ENCODE assay signal across 14 mouse cellular contexts in the genomic region with DNA sequence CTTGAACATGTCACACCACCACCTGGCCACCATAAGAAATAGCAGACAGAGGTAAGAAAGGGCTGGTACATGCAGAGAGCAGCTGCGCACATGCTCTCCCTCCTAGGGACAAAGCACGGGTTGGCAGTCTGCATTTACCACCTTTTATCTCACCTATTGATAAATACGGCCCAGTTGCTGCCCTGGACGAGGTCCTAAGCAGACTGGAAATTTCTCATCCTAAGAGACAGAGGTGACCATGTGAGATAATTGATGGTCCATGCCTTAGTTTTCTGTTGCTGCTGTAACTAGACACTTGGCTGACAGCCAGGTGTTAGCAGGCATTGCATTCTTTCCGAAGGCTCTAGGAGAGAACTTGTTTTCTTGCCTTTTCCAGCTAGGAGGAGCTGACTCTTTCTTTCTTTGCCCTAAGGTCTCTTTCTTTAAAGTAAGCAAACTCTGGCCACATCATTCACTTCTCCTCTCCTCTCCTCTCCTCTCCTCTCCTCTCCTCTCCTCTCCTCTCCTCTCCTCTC.
DNase-seq lines count a peak whose midpoint lies in the region; ATAC-seq and TF ChIP-seq lines count a peak whose summit lies in the region.
"Had no signal": no experiment of that assay in that cellular context is flagged by ENCODE, and none has a peak within 500 bp of the region (broad histone marks: within the 10 kb centered on the region; RNA-seq: fewer than 3 reads in every experiment).

No protein-coding gene starts in this region.

- no peak overlapping the region for H3K4me2 ChIP-seq in hindbrain, postnatal 0 days (ENCODE audit: low read depth, low read length)
- H3K4me2 ChIP-seq in hindbrain, embryonic 12.5 days (replicated peaks), result no peak overlapping the region
- H3K4me2 ChIP-seq in liver, embryonic 11.5 days, result no peak overlapping the region
- H3K4me2 ChIP-seq: embryonic facial prominence, embryonic 12.5 days; liver, embryonic 12.5 days; midbrain, embryonic 12.5 days had no signal

- no peak overlapping the region for H3K4me3 ChIP-seq in hindbrain, postnatal 0 days (ENCODE audit: low read length)
- no peak overlapping the region for H3K4me3 ChIP-seq in hindbrain, embryonic 12.5 days
- H3K4me3 ChIP-seq in liver, embryonic 11.5 days (ENCODE audit: low read depth, low read length), result no peak overlapping the region
- H3K4me3 ChIP-seq: embryonic facial prominence, embryonic 12.5 days; heart, adult 2 months; liver, embryonic 12.5 days; midbrain, embryonic 12.5 days had no signal

- WGBS in hindbrain, postnatal 0 days, result 30% methylated on average over 5 of the region's 5 CpGs
- WGBS in hindbrain, embryonic 12.5 days, result 58% methylated on average over 5 of the region's 5 CpGs
- 52% methylated on average over 5 of the region's 5 CpGs for WGBS in liver, embryonic 11.5 days

- peak; percentile 32; the same call in 1 of the 2 replicates for TF ChIP-seq CTCF in hindbrain, postnatal 0 days (IDR thresholded peaks at IDR 0.05; ENCODE audit: low read depth)

- ATAC-seq in hindbrain, postnatal 0 days, result no peak
- no peak for ATAC-seq in hindbrain, embryonic 12.5 days (ENCODE audit: low FRiP score)
- ATAC-seq in liver, embryonic 11.5 days (replicated peaks; ENCODE audit: low FRiP score), result no peak
- ATAC-seq: hindbrain, embryonic 16.5 days; liver, embryonic 12.5 days had no signal

- H3K27ac ChIP-seq in hindbrain, postnatal 0 days, result no peak overlapping the region
- H3K27ac ChIP-seq in hindbrain, embryonic 12.5 days, result no peak overlapping the region
- H3K27ac ChIP-seq in liver, embryonic 11.5 days (ENCODE audit: low read depth, low read length), result no peak overlapping the region
- H3K27ac ChIP-seq: embryonic facial prominence, embryonic 12.5 days; heart, adult 2 months; liver, embryonic 12.5 days; midbrain, embryonic 12.5 days had no signal

- H3K9ac ChIP-seq in hindbrain, postnatal 0 days (replicated peaks; ENCODE audit: low read length), result no peak overlapping the region
- no peak overlapping the region for H3K9ac ChIP-seq in hindbrain, embryonic 12.5 days
- no peak overlapping the region for H3K9ac ChIP-seq in liver, embryonic 11.5 days (ENCODE audit: low read depth, low read length)
- H3K9ac ChIP-seq: embryonic facial prominence, embryonic 12.5 days; liver, embryonic 12.5 days; midbrain, embryonic 12.5 days had no signal

- no peaks in the 10 kb centered on the region for H3K9me3 ChIP-seq in hindbrain, postnatal 0 days (ENCODE audit: low read length)
- no peaks in the 10 kb centered on the region for H3K9me3 ChIP-seq in hindbrain, embryonic 12.5 days (replicated peaks)
- no peaks in the 10 kb centered on the region; the same call in 1 of the 2 replicates for H3K9me3 ChIP-seq in liver, embryonic 11.5 days (ENCODE audit: control insufficient read depth, low read length)
- H3K9me3 ChIP-seq: embryonic facial prominence, embryonic 12.5 days; midbrain, embryonic 12.5 days had no signal

- peaks cover 3% of the 10 kb centered on the region; the same call in 1 of the 2 replicates for H3K4me1 ChIP-seq in hindbrain, postnatal 0 days (ENCODE audit: insufficient read depth, low read length)
- H3K4me1 ChIP-seq in hindbrain, embryonic 12.5 days, result 0 out of 2 replicates have a peak, but pooled peaks cover 2% of the 10 kb centered on the region
- H3K4me1 ChIP-seq in liver, embryonic 11.5 days (replicated peaks; ENCODE audit: control insufficient read depth, insufficient read depth, low read length), result no peaks in the 10 kb centered on the region
- H3K4me1 ChIP-seq: embryonic facial prominence, embryonic 12.5 days; liver, embryonic 12.5 days had no signal

- DNase-seq in cerebellum, postnatal 14 days, result peak; percentile 13 to 22
- no peak for DNase-seq in cerebellum, adult 11-12 months
- DNase-seq in hindbrain, postnatal 0 days (ENCODE audit: low spot score), result peak; percentile 63
- peak; percentile 26 for DNase-seq in retina, embryonic 14.5 days (ENCODE audit: low spot score)
- DNase-seq in retina, postnatal 1 day, result no peak
- DNase-seq in mesoderm, embryonic 11.5 days (ENCODE audit: low read depth, low spot score), result peak; percentile 44
- no peak for DNase-seq in liver, embryonic 11.5 days (ENCODE audit: low spot score)
- DNase-seq: heart, adult 2 months had no signal

- H3K36me3 ChIP-seq in hindbrain, postnatal 0 days (ENCODE audit: insufficient read depth, low read length), result no peaks in the 10 kb centered on the region
- H3K36me3 ChIP-seq in hindbrain, embryonic 12.5 days, result no peaks in the 10 kb centered on the region
- no peaks in the 10 kb centered on the region for H3K36me3 ChIP-seq in liver, embryonic 11.5 days (ENCODE audit: control insufficient read depth, insufficient read depth, low read length)
- H3K36me3 ChIP-seq: embryonic facial prominence, embryonic 12.5 days; G1E; liver, embryonic 12.5 days; midbrain, embryonic 12.5 days had no signal

- H3K27me3 ChIP-seq in hindbrain, postnatal 0 days (ENCODE audit: insufficient read depth, low read length), result no peaks in the 10 kb centered on the region
- no peaks in the 10 kb centered on the region for H3K27me3 ChIP-seq in hindbrain, embryonic 12.5 days
- no peaks in the 10 kb centered on the region for H3K27me3 ChIP-seq in liver, embryonic 11.5 days (replicated peaks; ENCODE audit: control insufficient read depth, insufficient read depth, low read length)
- H3K27me3 ChIP-seq: embryonic facial prominence, embryonic 12.5 days; liver, embryonic 12.5 days; midbrain, embryonic 12.5 days had no signal

Comparison
In these comparisons a context has a peak if more than half of its experiments do, and no peak if none do; other contexts are left out.
1. DNase-seq: peak in cerebellum, postnatal 14 days (2 of 2), hindbrain, postnatal 0 days (single experiment), retina, embryonic 14.5 days (single experiment) and mesoderm, embryonic 11.5 days (single experiment); none in cerebellum, adult 11-12 months (single experiment), retina, postnatal 1 day (single experiment) and liver, embryonic 11.5 days (single experiment).